Mouse (Mus musculus) brain, embryonic 14.5 days (tissue): ENCODE measurements at regions not wholly inside any gene's neighbourhood (a gene's known extent, or its start where the extent isn't known, plus 50 kb on each side); places are given as distances from the start of the nearest gene placed in this dataset.

ENCODE experiments used
- CTCF ChIP-seq: fragments of 200-500 bp; IDR thresholded peaks from 2 replicates; pipeline ENCODE4 v1.5.1; 2012; ENCODE audit warnings: inconsistent platforms, mild to moderate bottlenecking, moderate library complexity, borderline replicate concordance; ENCODE audit not compliant: insufficient read depth, insufficient read length; ENCODE audit errors: extremely low read depth
- POLR2A ChIP-seq: fragments of 200-500 bp; IDR thresholded peaks from 2 replicates; pipeline ENCODE4 v1.6.1; 2012; ENCODE audit warnings: mild to moderate bottlenecking, inconsistent platforms, borderline replicate concordance; ENCODE audit not compliant: poor library complexity, insufficient read depth, insufficient read length, severe bottlenecking; ENCODE audit errors: extremely low read depth

GRCm38 (mm10) chr3:78958781-78959180 lies 327.5 kb downstream of the Rapgef2 start:
- TF ChIP-seq CTCF (peak; percentile 86), POLR2A (no peak)
